Mouse (Mus musculus): Measurements from ENCODE around the gene Gipc1. TPM values are rescaled to one million over a fixed set of nuclear protein-coding genes. Genes with fewer than 3 reads are reported as not detected.

Gipc1 gene
- polyA plus RNA-seq, 1 experiment from 2014 or later = 133 TPM

- DNase-seq (ENCODE audit: low read depth, low spot score) (no peak), ATAC-seq (no peak)
- POLR2A ChIA-PET = interaction anchor here (1.5 kb wide), 1 partner anchor 10 kb away, joined by 3 read pairs; the partner anchor contains the start of gene Dnajb1
- CTCF ChIA-PET = interaction anchor here (1.0 kb wide), 1 partner anchor 22 kb away, joined by 4 read pairs; no protein-coding TSS in a partner anchor
- in situ Hi-C loops (cut with MboI; ENCODE audit: low pct_unique_long_range_greater_than_20kb) = no loop called here
- no peak for TF ChIP-seq CTCF (IDR thresholded peaks at IDR 0.05)
- H3K27me3 ChIP-seq = no peaks in the 10 kb centered on the region
Observed at GRCm38 (mm10) chr8:83618566-83618965, 33.9 kb upstream of the Gipc1 start.

DNA sequence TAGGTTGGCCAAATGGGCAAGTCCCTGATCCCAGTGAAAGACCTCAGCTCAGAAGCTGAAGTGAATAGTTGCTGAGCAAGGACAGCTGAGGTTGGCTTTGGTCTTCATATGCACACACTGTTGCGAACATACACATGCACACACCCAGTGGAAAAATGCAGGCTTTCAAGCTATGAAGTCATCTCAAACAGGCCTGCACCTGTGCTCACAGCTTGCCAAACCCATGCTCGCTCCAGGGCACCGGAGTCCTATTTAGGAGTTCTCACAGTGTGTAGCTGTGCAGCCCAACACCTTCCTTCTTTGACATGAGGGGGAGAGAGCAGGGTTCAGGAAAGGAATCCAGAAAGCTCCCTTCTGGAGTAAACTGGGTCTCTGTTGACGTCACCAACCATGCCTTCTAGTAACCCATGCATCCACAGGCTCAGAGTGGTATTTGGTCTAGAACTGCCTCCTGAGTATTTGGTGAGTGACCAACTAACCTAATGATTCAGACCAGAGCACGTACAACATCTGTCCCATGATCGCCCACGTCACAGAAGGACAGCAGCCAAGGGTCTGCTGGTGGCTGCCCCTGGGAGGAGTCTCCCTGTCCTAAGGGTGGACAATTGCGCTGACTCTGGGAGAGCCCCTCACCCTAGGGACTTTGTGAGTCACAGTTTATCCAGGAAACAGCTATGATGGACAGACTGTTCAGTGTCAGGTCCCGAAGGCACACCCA lies 32.8 kb upstream of the Gipc1 start:
- ChIA-PET CTCF (interaction anchor here (1.0 to 1.1 kb wide), 2 partner anchors 12 to 24 kb away, joined by 3 to 4 read pairs; partner anchors contain the start of gene Tecr), POLR2A (no interaction called here)
- ATAC-seq (no peak), DNase-seq (ENCODE audit: low read depth, low spot score) (no peak)
- TF ChIP-seq CTCF (IDR thresholded peaks at IDR 0.05) = no peak
- in situ Hi-C loops (cut with MboI; ENCODE audit: low pct_unique_long_range_greater_than_20kb) = no loop called here
- H3K27me3 ChIP-seq = no peaks in the 10 kb centered on the region

DNA sequence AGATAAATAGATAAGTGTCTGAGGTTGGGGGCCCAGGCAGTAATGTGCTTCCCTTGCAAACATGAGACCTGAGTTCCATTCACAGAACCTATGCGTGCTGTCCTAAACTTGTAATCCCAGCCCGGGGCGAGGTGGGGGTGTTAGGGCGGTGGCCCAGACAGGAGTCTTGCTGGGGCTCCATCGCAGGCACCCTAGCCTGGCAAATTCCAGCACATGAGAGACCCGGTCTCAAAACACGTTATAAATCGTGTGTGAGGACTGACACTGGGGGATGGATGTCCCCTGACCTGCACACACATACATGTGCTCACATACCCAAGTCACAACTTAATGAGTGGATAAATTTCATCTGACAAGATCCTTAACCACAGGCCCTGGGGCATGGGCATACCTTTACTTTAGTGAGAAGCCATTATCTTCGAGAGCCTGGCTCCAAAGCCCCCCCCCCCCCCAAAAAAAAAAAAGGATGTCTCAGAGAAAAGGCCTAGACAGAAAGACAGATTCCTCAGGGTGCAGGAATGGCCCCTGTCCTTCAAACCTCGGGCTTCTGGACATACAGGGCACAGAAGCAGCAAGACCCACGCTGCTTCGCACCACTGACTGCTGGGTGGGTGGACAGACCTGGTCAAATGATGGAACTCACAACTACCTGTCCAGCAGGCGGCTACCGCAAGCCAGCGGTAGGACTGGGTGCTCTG lies 30.6 kb upstream of the Gipc1 start:
- in situ Hi-C loops (cut with MboI; ENCODE audit: low pct_unique_long_range_greater_than_20kb) = no loop called here
- CTCF ChIA-PET = interaction anchor here (0.7 to 1.7 kb wide), 8 partner anchors 8 to 25 kb away, joined by 3 to 10 read pairs (median 6); partner anchors contain the start of genes Dnajb1 and Tecr
- no peak for ATAC-seq
- TF ChIP-seq CTCF (IDR thresholded peaks at IDR 0.05) = no peak
- POLR2A ChIA-PET = no interaction called here
- no peaks in the 10 kb centered on the region for H3K27me3 ChIP-seq
- no peak for DNase-seq (ENCODE audit: low read depth, low spot score)

- no peak for DNase-seq (ENCODE audit: low read depth, low spot score)
Observed at GRCm38 (mm10) chr8:83622389-83622989, 30.0 kb upstream of the Gipc1 start.

GRCm38 (mm10) chr8:83623549-83623948 lies 28.9 kb upstream of the Gipc1 start:
- POLR2A ChIA-PET = interaction anchor here (1.1 to 1.2 kb wide), 2 partner anchors 15 to 23 kb away, joined by 4 read pairs; no protein-coding TSS in a partner anchor
- no peak for DNase-seq (ENCODE audit: low read depth, low spot score)
- in situ Hi-C loops (cut with MboI; ENCODE audit: low pct_unique_long_range_greater_than_20kb) = no loop called here
- TF ChIP-seq CTCF (IDR thresholded peaks at IDR 0.05) = no peak
- ATAC-seq = no peak
- CTCF ChIA-PET = interaction anchor here (1.1 to 1.7 kb wide), 2 partner anchors 10 to 22 kb away, joined by 3 to 8 read pairs; no protein-coding TSS in a partner anchor
- no peaks in the 10 kb centered on the region for H3K27me3 ChIP-seq

More at GRCm38 (mm10) chr8:83622389-83622989, 30.0 kb upstream of the Gipc1 start:
- TF ChIP-seq CTCF (IDR thresholded peaks at IDR 0.05) = peak; percentile 86
- ChIA-PET POLR2A (interaction anchor here (0.5 to 1.2 kb wide), 3 partner anchors 14 to 180 kb away, joined by 3 to 4 read pairs (median 4); no protein-coding TSS in a partner anchor), CTCF (interaction anchor here (0.7 to 1.7 kb wide), 10 partner anchors 9 to 28 kb away, joined by 3 to 10 read pairs (median 5); partner anchors contain the start of genes Dnajb1 and Tecr)
- H3K27me3 ChIP-seq = no peaks in the 10 kb centered on the region
- in situ Hi-C loops (cut with MboI; ENCODE audit: low pct_unique_long_range_greater_than_20kb) = no loop called here
- peak; percentile 92 for ATAC-seq

DNA sequence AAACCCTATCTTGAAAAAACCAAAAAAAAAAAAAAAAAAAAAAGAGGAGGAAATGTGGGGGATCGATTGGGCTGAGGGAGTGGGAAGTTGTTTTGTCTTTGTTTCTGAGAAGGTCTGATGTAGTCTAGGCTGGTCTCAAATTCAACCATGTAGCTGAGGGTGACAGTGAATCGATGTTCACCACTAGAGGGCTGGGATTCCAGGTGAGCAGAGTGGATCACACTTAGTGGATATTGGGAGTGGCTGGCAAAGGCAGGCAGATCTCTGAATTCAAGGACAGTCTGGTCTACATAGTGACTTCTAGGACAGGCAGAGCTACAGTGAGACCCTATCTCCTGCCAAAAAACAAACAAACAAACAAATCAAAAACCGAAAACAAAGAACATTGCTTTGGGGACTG lies 27.7 kb upstream of the Gipc1 start:
- H3K27me3 ChIP-seq = no peaks in the 10 kb centered on the region
- no peak for TF ChIP-seq CTCF (IDR thresholded peaks at IDR 0.05)
- POLR2A ChIA-PET = no interaction called here
- DNase-seq (ENCODE audit: low read depth, low spot score) = no peak
- no peak for ATAC-seq
- in situ Hi-C loops (cut with MboI; ENCODE audit: low pct_unique_long_range_greater_than_20kb) = no loop called here
- CTCF ChIA-PET = no interaction called here

DNA sequence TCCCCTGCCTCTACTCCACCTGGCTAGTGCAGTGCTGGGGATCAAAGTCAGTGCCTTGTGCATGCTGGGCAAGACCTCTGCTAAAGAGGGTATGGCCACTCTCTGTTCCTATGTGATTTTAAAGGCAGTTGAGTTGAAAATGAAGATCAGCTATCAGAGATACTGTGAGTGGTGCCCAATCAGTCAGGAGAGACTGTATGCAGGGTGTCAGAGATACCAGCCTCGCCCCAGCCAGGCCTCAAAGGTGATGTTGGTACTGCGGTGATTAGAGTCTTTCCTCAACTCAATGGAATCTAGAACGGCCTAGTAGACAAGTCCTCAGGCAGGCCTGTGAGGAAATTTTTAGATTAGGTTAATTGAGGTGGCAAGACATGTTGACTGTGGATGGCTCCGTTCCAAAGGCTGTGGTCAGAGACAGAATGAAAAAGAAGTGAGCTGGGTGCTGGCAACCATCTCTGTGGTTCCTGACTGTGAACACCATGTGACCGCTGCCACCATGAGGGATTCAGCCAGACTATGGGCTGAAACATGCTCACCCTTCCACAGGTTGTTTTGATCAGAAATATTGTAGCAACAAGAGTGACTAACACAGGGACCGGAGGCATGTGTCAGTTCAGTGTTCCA lies 26.7 kb upstream of the Gipc1 start:
- DNase-seq (ENCODE audit: low read depth, low spot score) (no peak), ATAC-seq (no peak)
- H3K27me3 ChIP-seq = no peaks in the 10 kb centered on the region
- TF ChIP-seq CTCF (IDR thresholded peaks at IDR 0.05) = no peak
- CTCF ChIA-PET = interaction anchor here (1.7 kb wide), 1 partner anchor 17 kb away, joined by 5 read pairs; no protein-coding TSS in a partner anchor
- in situ Hi-C loops (cut with MboI; ENCODE audit: low pct_unique_long_range_greater_than_20kb) = no loop called here
- POLR2A ChIA-PET = no interaction called here

DNA sequence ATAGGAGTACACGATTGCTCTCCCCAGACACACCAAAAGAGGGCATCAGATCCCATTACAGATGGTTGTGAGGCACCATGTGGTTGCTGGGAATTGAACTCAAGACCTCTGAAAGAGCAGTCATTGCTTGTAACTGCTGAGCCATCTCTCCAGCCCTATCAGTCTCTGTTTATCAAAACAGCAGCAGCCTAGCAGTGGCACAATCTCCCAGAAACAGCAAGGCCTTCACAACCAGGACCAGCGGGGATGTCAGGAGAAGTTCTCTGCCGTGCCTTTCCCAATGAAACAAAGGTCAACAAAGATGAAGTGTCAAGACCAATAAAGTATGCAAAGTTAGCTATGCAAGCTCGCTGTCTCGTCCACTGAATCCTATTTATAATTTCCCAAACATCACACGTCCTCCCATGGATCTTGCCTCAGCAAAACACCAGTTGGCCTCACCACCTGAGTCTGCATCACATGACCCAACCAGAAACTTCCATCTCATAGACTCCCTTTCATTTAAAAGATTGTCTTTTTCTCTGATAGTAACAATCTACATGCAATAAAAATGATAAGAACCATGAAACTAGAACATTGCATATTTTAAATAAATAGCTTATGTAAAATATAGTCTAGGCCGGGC lies 20.3 kb upstream of the Gipc1 start:
- in situ Hi-C loops (cut with MboI; ENCODE audit: low pct_unique_long_range_greater_than_20kb) = no loop called here
- ChIA-PET CTCF (no interaction called here), POLR2A (no interaction called here)
- no peak for ATAC-seq
- peaks cover 11% of the 10 kb centered on the region for H3K27me3 ChIP-seq
- no peak for TF ChIP-seq CTCF (IDR thresholded peaks at IDR 0.05)
- no peak for DNase-seq (ENCODE audit: low read depth, low spot score)

DNA sequence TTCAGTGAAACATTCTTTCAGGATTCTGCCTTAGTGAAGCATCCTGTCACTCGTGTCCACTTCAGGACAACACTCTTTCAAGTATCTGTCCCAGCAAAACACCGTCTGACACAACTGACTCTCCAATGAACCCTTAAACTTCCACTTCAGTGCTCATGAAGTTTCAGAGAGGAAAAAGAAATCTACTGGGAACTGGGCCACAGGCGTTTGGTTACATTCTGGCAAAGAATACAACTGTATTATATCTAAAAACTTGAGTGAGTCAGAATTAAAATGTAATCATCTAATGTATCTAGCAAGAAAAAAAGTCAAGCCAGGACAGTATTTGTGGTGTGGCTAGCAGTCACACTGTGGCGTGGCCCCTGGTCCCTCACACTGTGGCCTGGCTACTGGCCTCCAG lies 13.6 kb upstream of the Gipc1 start:
- H3K27me3 ChIP-seq = peaks cover 3% of the 10 kb centered on the region
- ChIA-PET POLR2A (no interaction called here), CTCF (no interaction called here)
- ATAC-seq = no peak
- no peak for DNase-seq (ENCODE audit: low read depth, low spot score)
- in situ Hi-C loops (cut with MboI; ENCODE audit: low pct_unique_long_range_greater_than_20kb) = no loop called here
- TF ChIP-seq CTCF (IDR thresholded peaks at IDR 0.05) = no peak

DNA sequence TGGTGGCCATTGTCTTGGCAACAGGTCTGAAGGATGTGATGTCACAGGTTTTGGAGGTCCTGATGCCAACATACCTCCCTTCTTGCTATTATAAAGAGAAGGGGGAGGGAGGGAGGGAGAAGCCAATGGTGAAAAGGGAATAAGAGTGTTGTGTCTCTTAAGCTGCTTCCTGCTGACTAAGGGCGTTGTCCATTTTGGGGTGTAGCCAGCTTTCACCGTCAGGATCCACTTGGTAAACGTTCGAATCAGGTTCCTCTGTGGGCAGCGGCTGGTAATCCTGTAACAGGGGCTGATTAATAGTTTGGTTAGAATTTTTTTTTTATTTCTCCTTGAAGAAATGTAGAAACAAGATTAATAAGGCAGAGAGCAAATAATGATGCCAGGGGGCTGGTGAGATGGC lies 12.8 kb upstream of the Gipc1 start:
- DNase-seq (ENCODE audit: low read depth, low spot score) (no peak), ATAC-seq (no peak)
- no peak for TF ChIP-seq CTCF (IDR thresholded peaks at IDR 0.05)
- CTCF ChIA-PET = no interaction called here
- H3K27me3 ChIP-seq = peaks cover 3% of the 10 kb centered on the region
- POLR2A ChIA-PET = no interaction called here
- in situ Hi-C loops (cut with MboI; ENCODE audit: low pct_unique_long_range_greater_than_20kb) = no loop called here

All from Patski (cell line).